Mouse (Mus musculus) liver, embryonic 15.5 days (tissue): ENCODE data around the gene Wnt9b. TPM values are rescaled to one million over a fixed set of nuclear protein-coding genes. Genes with fewer than 3 reads are reported as not detected.

Source experiments
- ATAC-seq: fragments of 200-750 bp; cut with Nextera tagmentation; 2 replicates; pipeline ENCODE4 v1.8.0; 2017; ENCODE audit warnings: moderate number of reproducible peaks, mild to moderate bottlenecking, moderate library complexity; ENCODE audit not compliant: insufficient read depth
- H3K27ac ChIP-seq: fragments of 300-500 bp; sonication (generic); replicated peaks from 2 replicates; pipeline ENCODE4 v1.5.1; 2015; ENCODE audit warnings: mild to moderate bottlenecking, inconsistent platforms
- H3K27me3 ChIP-seq: fragments of 300-500 bp; sonication (generic); 2 replicates; pipeline ENCODE4 v1.6.1; 2015; ENCODE audit warnings: mild to moderate bottlenecking, inconsistent platforms
- H3K36me3 ChIP-seq: fragments of 300-500 bp; sonication (generic); replicated peaks from 2 replicates; pipeline ENCODE4 v1.6.1; 2015; ENCODE audit warnings: moderate library complexity, mild to moderate bottlenecking, inconsistent platforms
- H3K4me1 ChIP-seq: fragments of 300-500 bp; sonication (generic); replicated peaks from 2 replicates; pipeline ENCODE4 v1.6.1; 2015; ENCODE audit warnings: inconsistent platforms
- H3K4me2 ChIP-seq: fragments of 300-500 bp; sonication (generic); 2 replicates; pipeline ENCODE4 v1.6.1; 2015; ENCODE audit warnings: moderate library complexity, mild to moderate bottlenecking, inconsistent platforms
- H3K4me3 ChIP-seq: fragments of 300-500 bp; sonication (generic); replicated peaks from 2 replicates; pipeline ENCODE4 v1.5.1; 2015; ENCODE audit warnings: mild to moderate bottlenecking, inconsistent platforms
- H3K9ac ChIP-seq: fragments of 300-500 bp; sonication (generic); 2 replicates; pipeline ENCODE4 v1.6.1; 2015; ENCODE audit warnings: moderate library complexity, mild to moderate bottlenecking, inconsistent platforms
- H3K9me3 ChIP-seq: fragments of 300-500 bp; sonication (generic); replicated peaks from 2 replicates; pipeline ENCODE4 v1.6.1; 2016; ENCODE audit warnings: inconsistent platforms
- WGBS: fragments of 180-500 bp; shearing (Covaris S2); methylation state at CpG from one replicate; pipeline ENCODE4 v1.1.7; 2015; ENCODE audit warnings: mixed read lengths; ENCODE audit not compliant: insufficient replicate concordance; 5-methylcytosine and 5-hydroxymethylcytosine counted together
- polyA plus RNA-seq: library from polyadenylated mRNA; unstranded; fragments of >200 nt; fragmentation: Nextera tagmentation; extraction: Ambion mirVana; gene quantifications from 2 replicates; pipeline ENCODE4 v1.2.1, GENCODE M21; 2015

The Wnt9b gene
- polyA plus RNA-seq, 1 experiment from 2014 or later, result 0.05 TPM

GRCm38 (mm10) chr11:103697565-103698176 is 52.0 kb downstream of the Wnt9b start, which contains the start of gene Gosr2:
TSS of gene Gosr2 (minus strand) at chr11:103697898.
- peak; percentile 96 for ATAC-seq
- 0 out of 2 replicates have a peak, but pooled peaks cover 3% of the 10 kb centered on the region for H3K36me3 ChIP-seq
- under 1% methylated on average over 57 of the region's 57 CpGs for WGBS
- H3K27me3 ChIP-seq, result no peaks in the 10 kb centered on the region
- H3K9ac ChIP-seq, result peak within 1 kb of the TSS; percentile 79
- no peaks in the 10 kb centered on the region for H3K9me3 ChIP-seq
- peak within 1 kb of the TSS; percentile 71 for H3K4me2 ChIP-seq
- H3K27ac ChIP-seq, result peak within 1 kb of the TSS; percentile 90
- H3K4me1 ChIP-seq, result peaks cover 24% of the 10 kb centered on the region
- H3K4me3 ChIP-seq, result peak within 1 kb of the TSS; percentile 90

- peak overlapping the region; percentile 90 for H3K4me3 ChIP-seq
- no peaks in the 10 kb centered on the region for H3K9me3 ChIP-seq
- no peaks in the 10 kb centered on the region for H3K27me3 ChIP-seq
- peak overlapping the region; percentile 71 for H3K4me2 ChIP-seq
- H3K4me1 ChIP-seq, result peaks cover 24% of the 10 kb centered on the region
- peak overlapping the region; percentile 90 for H3K27ac ChIP-seq
- 0 out of 2 replicates have a peak, but pooled peaks cover 3% of the 10 kb centered on the region for H3K36me3 ChIP-seq
- WGBS, result under 1% methylated on average over 18 of the region's 18 CpGs
- peak overlapping the region; percentile 79 for H3K9ac ChIP-seq
- ATAC-seq, result peak; percentile 63
Measured at GRCm38 (mm10) chr11:103696851-103697564, 52.6 kb downstream of the Wnt9b start.

GRCm38 (mm10) chr11:103693241-103693640 is 56.4 kb downstream of the Wnt9b start:
- ATAC-seq, result no peak
- Histone ChIP-seq H3K27ac (no peak overlapping the region), H3K9me3 (no peaks in the 10 kb centered on the region), H3K4me3 (no peak overlapping the region), H3K9ac (no peak overlapping the region), H3K4me1 (peaks cover 40% of the 10 kb centered on the region), H3K4me2 (no peak overlapping the region), H3K27me3 (no peaks in the 10 kb centered on the region), H3K36me3 (peaks cover 11% of the 10 kb centered on the region; the same call in 1 of the 2 replicates)
- 65% methylated on average over 1 of the region's 1 CpGs for WGBS

GRCm38 (mm10) chr11:103691036-103691435 is 58.6 kb downstream of the Wnt9b start:
- ATAC-seq, result no peak
- H3K27ac ChIP-seq, result no peak overlapping the region
- no peaks in the 10 kb centered on the region for H3K9me3 ChIP-seq
- no peaks in the 10 kb centered on the region for H3K27me3 ChIP-seq
- peaks cover 31% of the 10 kb centered on the region for H3K4me1 ChIP-seq
- WGBS, result 63% methylated on average over 1 of the region's 1 CpGs
- H3K4me3 ChIP-seq, result no peak overlapping the region
- no peak overlapping the region for H3K4me2 ChIP-seq
- no peak overlapping the region for H3K9ac ChIP-seq
- peaks cover 32% of the 10 kb centered on the region for H3K36me3 ChIP-seq

- no peaks in the 10 kb centered on the region for H3K27me3 ChIP-seq
- no peak for ATAC-seq
- H3K9me3 ChIP-seq, result no peaks in the 10 kb centered on the region
- peaks cover 48% of the 10 kb centered on the region for H3K36me3 ChIP-seq
- no peak overlapping the region for H3K9ac ChIP-seq
- no peak overlapping the region for H3K4me2 ChIP-seq
- no peak overlapping the region for H3K4me3 ChIP-seq
- no peak overlapping the region for H3K27ac ChIP-seq
- peaks cover 22% of the 10 kb centered on the region for H3K4me1 ChIP-seq
- 22% methylated on average over 3 of the region's 3 CpGs for WGBS
Measured at GRCm38 (mm10) chr11:103688980-103689378, 60.6 kb downstream of the Wnt9b start.

- Histone ChIP-seq H3K36me3 (peaks cover 54% of the 10 kb centered on the region), H3K9ac (no peak overlapping the region), H3K9me3 (no peaks in the 10 kb centered on the region), H3K27ac (no peak overlapping the region), H3K27me3 (no peaks in the 10 kb centered on the region), H3K4me2 (no peak overlapping the region), H3K4me3 (no peak overlapping the region), H3K4me1 (peaks cover 22% of the 10 kb centered on the region)
- WGBS, result 47% methylated on average over 6 of the region's 6 CpGs
- no peak for ATAC-seq
Measured at GRCm38 (mm10) chr11:103688271-103688979, 61.2 kb downstream of the Wnt9b start.

GRCm38 (mm10) chr11:103686706-103687105 is 62.9 kb downstream of the Wnt9b start:
- H3K27ac ChIP-seq, result no peak overlapping the region
- H3K9me3 ChIP-seq, result no peaks in the 10 kb centered on the region
- no peak overlapping the region for H3K4me2 ChIP-seq
- H3K4me3 ChIP-seq, result no peak overlapping the region
- H3K27me3 ChIP-seq, result no peaks in the 10 kb centered on the region
- no peak overlapping the region for H3K9ac ChIP-seq
- peaks cover 22% of the 10 kb centered on the region for H3K4me1 ChIP-seq
- H3K36me3 ChIP-seq, result peaks cover 71% of the 10 kb centered on the region
- ATAC-seq, result no peak
- WGBS, result 65% methylated on average over 6 of the region's 6 CpGs

- Histone ChIP-seq H3K4me1 (peaks cover 18% of the 10 kb centered on the region), H3K36me3 (peaks cover 84% of the 10 kb centered on the region), H3K9ac (no peak overlapping the region), H3K4me3 (no peak overlapping the region), H3K9me3 (no peaks in the 10 kb centered on the region), H3K27me3 (no peaks in the 10 kb centered on the region), H3K4me2 (no peak overlapping the region), H3K27ac (no peak overlapping the region)
- ATAC-seq, result no peak
- WGBS, result 83% methylated on average over 7 of the region's 7 CpGs
Measured at GRCm38 (mm10) chr11:103685261-103685736, 64.3 kb downstream of the Wnt9b start.

- Histone ChIP-seq H3K4me1 (peaks cover 4% of the 10 kb centered on the region; the same call in 1 of the 2 replicates), H3K9me3 (no peaks in the 10 kb centered on the region), H3K27ac (no peak overlapping the region), H3K4me3 (no peak overlapping the region), H3K9ac (no peak overlapping the region), H3K36me3 (peaks cover 94% of the 10 kb centered on the region), H3K4me2 (no peak overlapping the region), H3K27me3 (no peaks in the 10 kb centered on the region)
- 74% methylated on average over 11 of the region's 11 CpGs for WGBS
- ATAC-seq, result no peak
Measured at GRCm38 (mm10) chr11:103683667-103684334, 65.8 kb downstream of the Wnt9b start.
